Mouse (Mus musculus) olfactory bulb, adult 2 months (tissue): Measurements from ENCODE around the gene Gdpd5.

Experiments
- CTCF ChIP-seq: fragments of 200-500 bp; IDR thresholded peaks from 2 replicates; pipeline ENCODE4 v1.5.1; 2012; ENCODE audit warnings: low read depth, mild to moderate bottlenecking, low read length, moderate library complexity; ENCODE audit not compliant: insufficient read depth
- POLR2A ChIP-seq: fragments of 200-500 bp; IDR thresholded peaks from 2 replicates; pipeline ENCODE4 v1.6.1; 2012; ENCODE audit warnings: mild to moderate bottlenecking, low read depth, low read length, moderate library complexity; ENCODE audit not compliant: insufficient read depth

DNA sequence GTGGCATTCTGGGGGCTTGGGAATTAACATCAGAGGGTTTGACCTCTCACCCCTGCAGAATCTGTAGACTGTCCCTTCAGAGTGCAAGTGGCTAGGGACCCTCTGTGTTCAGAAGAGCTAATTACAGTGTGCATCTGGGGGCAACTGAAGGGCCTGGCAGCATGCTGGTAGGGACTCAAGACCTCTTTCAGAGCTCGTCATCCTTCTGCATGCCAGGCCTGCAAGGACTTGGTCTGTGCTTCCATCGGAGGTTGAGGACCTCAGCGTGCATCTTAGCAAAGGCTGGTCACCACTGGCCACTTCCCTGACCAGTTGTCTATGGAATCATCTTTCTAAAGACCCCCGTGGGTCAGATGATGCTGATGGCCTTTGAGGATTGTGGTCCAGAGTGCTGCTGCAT is 37.6 kb upstream of the Gdpd5 start:
- no peak for TF ChIP-seq CTCF
- TF ChIP-seq POLR2A = no peak
